Mouse (Mus musculus) bone marrow macrophage, adult 2 months (primary cell): ENCODE measurements around the gene Ankrd53.

Experiments
- CTCF ChIP-seq: IDR thresholded peaks from 2 replicates; pipeline ENCODE4 v1.5.1; 2012; ENCODE audit warnings: low read depth, mild to moderate bottlenecking, low read length, moderate library complexity
- POLR2A ChIP-seq: IDR thresholded peaks from 2 replicates; pipeline ENCODE4 v1.6.1; 2012; ENCODE audit warnings: mild to moderate bottlenecking, low read depth, low read length, borderline replicate concordance

- TF ChIP-seq CTCF, result no peak
- TF ChIP-seq POLR2A, result no peak
Measured at GRCm38 (mm10) chr6:83796686-83797085, 34.2 kb downstream of the Ankrd53 start.
